8 mouse cellular contexts compared by ENCODE assay signal in the genomic region with DNA sequence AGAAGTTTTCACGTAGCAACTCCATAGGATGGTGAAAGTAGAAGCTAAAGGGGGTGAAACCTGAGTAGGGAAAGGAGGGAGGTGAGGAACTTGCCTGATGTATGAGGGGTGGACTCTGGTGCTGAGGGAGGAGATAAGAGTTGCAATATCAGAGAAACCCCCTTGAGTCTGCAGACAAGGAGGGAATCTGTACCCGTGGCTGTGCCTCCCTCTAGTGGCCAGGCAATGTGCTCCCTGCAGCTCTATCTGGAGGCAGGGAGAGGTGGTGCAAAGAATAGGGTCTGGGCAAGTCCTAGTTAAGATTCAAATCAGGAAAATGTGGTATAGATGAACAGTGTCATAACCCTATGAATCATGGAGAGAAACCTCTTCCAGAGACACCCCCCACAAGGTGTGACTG.
DNase-seq lines count a peak whose midpoint lies in the region; ATAC-seq and TF ChIP-seq lines count a peak whose summit lies in the region.

No protein-coding gene starts in this region.

- no peak for TF ChIP-seq POLR2A in cerebellum, adult 2 months (IDR thresholded peaks at IDR 0.05; ENCODE audit: borderline replicate concordance, insufficient read depth, low read length)

- DNase-seq in cerebellum, adult 2 months = peak in 1 of 2 experiments; percentile 16
- peak; percentile 21 for DNase-seq in urinary bladder, postnatal 25 days (ENCODE audit: low spot score)
- DNase-seq in urinary bladder, postnatal 10 days (ENCODE audit: low spot score) = no peak
- DNase-seq in kidney, postnatal 36 days = peak; percentile 20 to 70
- DNase-seq in lung, postnatal 36 days = peak; percentile 29
- DNase-seq in telencephalon, adult 2 months (ENCODE audit: low read depth, low spot score) = peak; percentile 15

- 46% methylated on average over 2 of the region's 2 CpGs for WGBS in cerebellum, adult 2 months
- WGBS in forebrain, embryonic 16.5 days = 48% methylated on average over 2 of the region's 2 CpGs

- no peaks in the 10 kb centered on the region for H3K27me3 ChIP-seq in cerebellum, adult 2 months (ENCODE audit: control insufficient read depth, insufficient read depth, low read length)
- H3K27me3 ChIP-seq in forebrain, embryonic 16.5 days (replicated peaks; ENCODE audit: control insufficient read depth, insufficient read depth, low read length) = no peaks in the 10 kb centered on the region

- no peak for ATAC-seq in cerebellum, adult (ENCODE audit: insufficient number of reproducible peaks, low FRiP score, low TSS enrichment)
- ATAC-seq in forebrain, embryonic 16.5 days = peak; percentile 67; the same call in 1 of the 2 replicates

- H3K27ac ChIP-seq in cerebellum, adult 2 months (ENCODE audit: insufficient read depth, low read length) = no peak overlapping the region
- H3K27ac ChIP-seq in forebrain, embryonic 16.5 days (ENCODE audit: low read length) = no peak overlapping the region

- H3K4me2 ChIP-seq in forebrain, embryonic 16.5 days (ENCODE audit: low read length) = no peak overlapping the region

- no peak overlapping the region for H3K9ac ChIP-seq in forebrain, embryonic 16.5 days (replicated peaks; ENCODE audit: low read depth, low read length)

- H3K36me3 ChIP-seq in forebrain, embryonic 16.5 days (ENCODE audit: control insufficient read depth, insufficient read depth) = no peaks in the 10 kb centered on the region

- no peak overlapping the region for H3K4me3 ChIP-seq in cerebellum, adult 2 months (replicated peaks; ENCODE audit: insufficient read depth, low read depth, low read length)
- no peak overlapping the region for H3K4me3 ChIP-seq in forebrain, embryonic 16.5 days (replicated peaks; ENCODE audit: low read length)

- TF ChIP-seq CTCF in cerebellum, adult 2 months (IDR thresholded peaks at IDR 0.05; ENCODE audit: borderline replicate concordance, insufficient read depth, low read depth, low read length) = peak; percentile 46; the same call in 1 of the 2 replicates

- no peaks in the 10 kb centered on the region for H3K4me1 ChIP-seq in cerebellum, adult 2 months (ENCODE audit: control insufficient read depth, insufficient read depth, low read length)
- H3K4me1 ChIP-seq in forebrain, embryonic 16.5 days (replicated peaks; ENCODE audit: control insufficient read depth, insufficient read depth, low read length) = peaks cover 4% of the 10 kb centered on the region

- no peaks in the 10 kb centered on the region for H3K9me3 ChIP-seq in forebrain, embryonic 16.5 days (ENCODE audit: control insufficient read depth, low read length)
